Mouse (Mus musculus): ENCODE measurements around the gene Pdzrn3. TPM values are rescaled to one million over a fixed set of nuclear protein-coding genes. Genes with fewer than 3 reads are reported as not detected.

Gene Pdzrn3
- polyA plus RNA-seq, 1 experiment from 2014 or later: 25.8 TPM

DNA sequence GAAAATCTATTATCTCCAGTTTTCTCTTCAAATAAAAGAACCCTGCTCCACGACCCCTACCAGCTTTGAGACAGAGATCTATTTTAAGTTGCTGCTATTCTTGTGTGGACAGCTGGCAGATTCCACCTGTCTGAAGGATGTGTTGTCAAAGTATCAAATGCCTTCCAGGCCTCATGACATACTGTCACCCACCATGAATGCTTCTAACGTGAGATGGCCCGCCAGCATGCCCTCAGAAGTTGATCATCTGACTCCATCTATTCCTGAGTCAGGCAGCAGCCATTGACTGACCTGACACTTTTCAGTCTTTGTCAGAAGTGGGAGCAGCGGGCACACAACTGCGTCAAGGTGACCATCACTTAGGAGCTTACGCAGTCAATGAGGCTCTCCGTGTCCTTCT lies 37.6 kb downstream of the Pdzrn3 start:
- H3K27ac ChIP-seq (replicated peaks): no peak overlapping the region
- no peaks in the 10 kb centered on the region for H3K9me3 ChIP-seq
- H3K9ac ChIP-seq: no peak overlapping the region
- ATAC-seq (ENCODE audit: low FRiP score, low read depth): no peak
- H3K4me3 ChIP-seq: no peak overlapping the region
- H3K27me3 ChIP-seq: no peaks in the 10 kb centered on the region
- 92% methylated on average over 7 of the region's 7 CpGs for WGBS
- no peaks in the 10 kb centered on the region for H3K36me3 ChIP-seq
- H3K4me1 ChIP-seq (replicated peaks): no peaks in the 10 kb centered on the region
- H3K4me2 ChIP-seq: no peak overlapping the region

DNA sequence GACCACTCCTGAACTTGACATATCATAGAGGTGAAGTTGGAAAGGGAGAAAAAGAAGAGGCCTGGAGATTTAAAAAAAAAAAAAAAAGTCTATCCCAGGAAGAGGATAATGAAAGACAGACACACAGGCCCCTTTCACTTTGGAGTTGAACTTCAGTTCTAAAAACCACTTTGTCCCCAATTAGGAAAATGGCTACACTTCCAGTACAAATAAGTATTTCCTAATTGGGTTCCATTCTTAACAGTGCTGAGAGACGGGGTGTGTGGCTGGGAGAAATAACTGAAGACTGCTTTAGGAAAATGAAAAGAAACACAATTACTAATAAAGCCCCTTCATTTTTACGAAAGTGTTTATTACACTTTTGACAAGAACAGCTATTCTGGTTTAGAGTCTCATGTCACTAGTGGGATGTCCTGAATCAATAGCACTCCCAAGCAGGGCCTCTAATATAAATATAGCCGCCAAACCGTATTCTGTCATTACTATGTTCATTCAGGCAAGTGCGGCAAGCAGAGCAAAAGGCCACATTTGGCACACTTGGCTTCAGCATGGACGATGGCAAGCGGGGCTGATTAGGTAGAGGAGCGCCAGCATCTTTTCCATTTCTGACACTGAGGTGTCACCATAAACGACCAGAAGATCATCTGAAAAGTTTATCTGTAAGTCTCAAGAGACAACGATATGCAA lies 39.7 kb downstream of the Pdzrn3 start:
- Histone ChIP-seq H3K4me1 (replicated peaks) (no peaks in the 10 kb centered on the region), H3K27ac (replicated peaks) (no peak overlapping the region), H3K36me3 (no peaks in the 10 kb centered on the region), H3K27me3 (no peaks in the 10 kb centered on the region), H3K4me2 (no peak overlapping the region), H3K9ac (no peak overlapping the region), H3K9me3 (no peaks in the 10 kb centered on the region), H3K4me3 (no peak overlapping the region)
- no peak for ATAC-seq (ENCODE audit: low FRiP score, low read depth)
- WGBS: 78% methylated on average over 10 of the region's 10 CpGs

GRCm38 (mm10) chr6:101336660-101337059 lies 41.0 kb downstream of the Pdzrn3 start:
- no peaks in the 10 kb centered on the region for H3K4me1 ChIP-seq (replicated peaks)
- H3K27ac ChIP-seq (replicated peaks): no peak overlapping the region
- 91% methylated on average over 10 of the region's 10 CpGs for WGBS
- H3K4me2 ChIP-seq: no peak overlapping the region
- H3K9me3 ChIP-seq: no peaks in the 10 kb centered on the region
- H3K9ac ChIP-seq: no peak overlapping the region
- H3K4me3 ChIP-seq: no peak overlapping the region
- ATAC-seq (ENCODE audit: low FRiP score, low read depth): no peak
- H3K36me3 ChIP-seq: no peaks in the 10 kb centered on the region
- no peaks in the 10 kb centered on the region for H3K27me3 ChIP-seq

- Histone ChIP-seq H3K27ac (replicated peaks) (no peak overlapping the region), H3K36me3 (no peaks in the 10 kb centered on the region), H3K27me3 (no peaks in the 10 kb centered on the region), H3K4me2 (no peak overlapping the region), H3K4me3 (no peak overlapping the region), H3K9ac (no peak overlapping the region), H3K4me1 (replicated peaks) (no peaks in the 10 kb centered on the region), H3K9me3 (no peaks in the 10 kb centered on the region)
- no peak for ATAC-seq (ENCODE audit: low FRiP score, low read depth)
- WGBS: 97% methylated on average over 1 of the region's 1 CpGs
Observed at GRCm38 (mm10) chr6:101335744-101336143, 42.0 kb downstream of the Pdzrn3 start.

DNA sequence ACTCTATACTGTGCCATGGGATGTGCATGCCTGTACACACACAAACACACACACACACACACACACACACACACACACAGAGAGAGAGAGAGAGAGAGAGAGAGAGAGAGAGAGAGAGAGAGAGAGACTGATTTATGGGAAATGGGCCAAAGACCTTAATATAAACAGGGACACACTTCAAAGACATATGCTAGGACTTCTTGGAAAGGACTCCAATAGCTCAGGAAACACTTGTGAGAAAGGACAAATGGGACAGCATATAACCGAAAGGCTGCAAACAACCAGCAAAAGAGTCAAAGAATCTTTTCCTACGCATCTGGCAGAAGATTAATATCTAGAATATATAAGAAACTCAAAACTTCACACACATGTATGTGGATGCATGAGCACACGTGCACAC lies 43.2 kb downstream of the Pdzrn3 start:
- H3K9me3 ChIP-seq: no peaks in the 10 kb centered on the region
- H3K4me2 ChIP-seq: no peak overlapping the region
- H3K4me1 ChIP-seq (replicated peaks): no peaks in the 10 kb centered on the region
- ATAC-seq (ENCODE audit: low FRiP score, low read depth): no peak
- no peak overlapping the region for H3K27ac ChIP-seq (replicated peaks)
- H3K4me3 ChIP-seq: no peak overlapping the region
- H3K9ac ChIP-seq: no peak overlapping the region
- WGBS: 95% methylated on average over 3 of the region's 3 CpGs
- no peaks in the 10 kb centered on the region for H3K36me3 ChIP-seq
- H3K27me3 ChIP-seq: no peaks in the 10 kb centered on the region

- Histone ChIP-seq H3K9ac (no peak overlapping the region), H3K4me3 (no peak overlapping the region), H3K36me3 (no peaks in the 10 kb centered on the region), H3K27me3 (no peaks in the 10 kb centered on the region), H3K4me1 (replicated peaks) (no peaks in the 10 kb centered on the region), H3K27ac (replicated peaks) (no peak overlapping the region), H3K4me2 (no peak overlapping the region), H3K9me3 (no peaks in the 10 kb centered on the region)
- no peak for ATAC-seq (ENCODE audit: low FRiP score, low read depth)
- 75% methylated on average over 5 of the region's 5 CpGs for WGBS
Observed at GRCm38 (mm10) chr6:101330392-101330791, 47.3 kb downstream of the Pdzrn3 start.

GRCm38 (mm10) chr6:101329499-101329898 lies 48.2 kb downstream of the Pdzrn3 start:
- Histone ChIP-seq H3K36me3 (no peaks in the 10 kb centered on the region), H3K4me3 (no peak overlapping the region), H3K9ac (no peak overlapping the region), H3K27ac (replicated peaks) (no peak overlapping the region), H3K9me3 (no peaks in the 10 kb centered on the region), H3K4me2 (no peak overlapping the region), H3K4me1 (replicated peaks) (no peaks in the 10 kb centered on the region), H3K27me3 (no peaks in the 10 kb centered on the region)
- WGBS: 49% methylated on average over 6 of the region's 6 CpGs
- ATAC-seq (ENCODE audit: low FRiP score, low read depth): no peak

DNA sequence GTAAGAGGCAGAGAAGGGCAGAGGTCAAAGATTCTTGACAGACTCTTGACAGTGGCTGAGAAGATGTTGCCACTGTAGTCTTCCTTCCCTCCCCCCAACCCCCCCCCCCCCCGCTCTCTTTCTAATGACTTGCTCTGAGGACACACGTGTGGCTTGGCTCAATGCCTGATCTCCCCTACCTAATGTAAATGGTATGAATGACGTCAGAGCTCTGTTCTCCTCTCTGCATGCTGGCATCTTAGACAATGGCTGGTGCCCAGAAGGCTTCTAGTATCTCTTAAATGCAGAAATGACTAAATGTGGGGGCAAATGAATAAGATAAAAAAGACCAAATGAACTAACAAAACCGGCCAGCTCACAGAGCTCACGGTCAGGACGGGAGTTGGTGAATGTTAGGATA lies 49.2 kb downstream of the Pdzrn3 start:
- no peak for ATAC-seq (ENCODE audit: low FRiP score, low read depth)
- Histone ChIP-seq H3K36me3 (no peaks in the 10 kb centered on the region), H3K4me2 (no peak overlapping the region), H3K9ac (no peak overlapping the region), H3K27me3 (no peaks in the 10 kb centered on the region), H3K4me1 (replicated peaks) (no peaks in the 10 kb centered on the region), H3K4me3 (no peak overlapping the region), H3K27ac (replicated peaks) (no peak overlapping the region), H3K9me3 (no peaks in the 10 kb centered on the region)
- 63% methylated on average over 6 of the region's 6 CpGs for WGBS

DNA sequence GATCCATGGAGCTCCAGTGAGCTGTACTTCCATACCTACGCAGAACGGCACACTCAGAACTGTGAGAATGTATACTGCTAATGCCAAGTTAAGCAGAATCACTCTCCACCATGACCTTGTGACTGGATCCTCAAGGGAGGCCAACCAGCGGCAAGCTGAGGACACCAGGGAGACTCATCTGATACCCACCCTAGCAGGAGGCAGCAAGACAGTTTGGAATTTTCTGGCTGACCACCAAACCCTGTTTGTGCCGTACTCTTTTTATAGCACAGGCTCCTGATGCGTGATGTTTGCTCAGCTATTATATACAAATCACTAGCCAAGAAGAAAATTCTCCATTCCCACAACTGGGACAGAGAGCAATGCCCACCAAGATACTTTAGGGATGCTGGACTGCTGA lies 50.0 kb downstream of the Pdzrn3 start:
- H3K36me3 ChIP-seq: no peaks in the 10 kb centered on the region
- H3K4me1 ChIP-seq (replicated peaks): no peaks in the 10 kb centered on the region
- H3K27me3 ChIP-seq: no peaks in the 10 kb centered on the region
- no peak overlapping the region for H3K27ac ChIP-seq (replicated peaks)
- H3K4me2 ChIP-seq: no peak overlapping the region
- no peak overlapping the region for H3K9ac ChIP-seq
- no peak for ATAC-seq (ENCODE audit: low FRiP score, low read depth)
- H3K4me3 ChIP-seq: no peak overlapping the region
- 88% methylated on average over 5 of the region's 5 CpGs for WGBS
- no peaks in the 10 kb centered on the region for H3K9me3 ChIP-seq

GRCm38 (mm10) chr6:101327196-101327595 lies 50.5 kb downstream of the Pdzrn3 start:
- no peaks in the 10 kb centered on the region for H3K4me1 ChIP-seq (replicated peaks)
- H3K36me3 ChIP-seq: no peaks in the 10 kb centered on the region
- H3K27ac ChIP-seq (replicated peaks): no peak overlapping the region
- no peaks in the 10 kb centered on the region for H3K27me3 ChIP-seq
- H3K9ac ChIP-seq: no peak overlapping the region
- WGBS: 82% methylated on average over 3 of the region's 3 CpGs
- no peak for ATAC-seq (ENCODE audit: low FRiP score, low read depth)
- no peaks in the 10 kb centered on the region for H3K9me3 ChIP-seq
- no peak overlapping the region for H3K4me2 ChIP-seq
- H3K4me3 ChIP-seq: no peak overlapping the region

GRCm38 (mm10) chr6:101325842-101326639 lies 51.7 kb downstream of the Pdzrn3 start:
- no peak overlapping the region for H3K4me3 ChIP-seq
- no peaks in the 10 kb centered on the region for H3K9me3 ChIP-seq
- H3K27ac ChIP-seq (replicated peaks): no peak overlapping the region
- H3K36me3 ChIP-seq: no peaks in the 10 kb centered on the region
- ATAC-seq (ENCODE audit: low FRiP score, low read depth): no peak
- H3K27me3 ChIP-seq: no peaks in the 10 kb centered on the region
- H3K4me1 ChIP-seq (replicated peaks): no peaks in the 10 kb centered on the region
- H3K9ac ChIP-seq: no peak overlapping the region
- H3K4me2 ChIP-seq: no peak overlapping the region
- 91% methylated on average over 3 of the region's 3 CpGs for WGBS

DNA sequence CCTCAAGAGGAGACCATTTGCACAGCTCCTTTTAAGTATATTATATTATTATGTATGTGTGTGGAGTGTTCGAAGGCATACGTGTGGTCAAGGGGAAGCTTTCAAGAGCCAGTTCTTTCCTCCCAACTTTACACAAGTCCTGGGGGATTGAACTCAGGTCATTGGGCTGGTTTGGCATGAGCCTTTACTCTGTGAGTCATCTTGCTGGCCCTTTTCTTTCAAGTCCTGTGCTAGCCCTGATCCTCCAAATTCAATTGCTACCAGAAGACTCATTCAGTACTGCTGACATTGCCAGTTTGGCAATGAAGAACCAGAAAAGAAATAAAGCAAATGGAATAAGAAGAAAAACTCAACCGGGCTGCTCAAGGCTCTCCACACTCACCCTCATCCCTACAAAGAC lies 55.1 kb downstream of the Pdzrn3 start:
- no peaks in the 10 kb centered on the region for H3K36me3 ChIP-seq
- ATAC-seq (ENCODE audit: low FRiP score, low read depth): no peak
- H3K4me1 ChIP-seq (replicated peaks): peaks cover 5% of the 10 kb centered on the region
- H3K27ac ChIP-seq (replicated peaks): no peak overlapping the region
- H3K4me2 ChIP-seq: no peak overlapping the region
- H3K27me3 ChIP-seq: no peaks in the 10 kb centered on the region
- H3K9ac ChIP-seq: no peak overlapping the region
- no peak overlapping the region for H3K4me3 ChIP-seq
- no peaks in the 10 kb centered on the region for H3K9me3 ChIP-seq
- WGBS: 95% methylated on average over 3 of the region's 3 CpGs

Measured in hindbrain, embryonic 15.5 days (tissue).